Mouse (Mus musculus): ENCODE measurements around the gene Mlec.

GRCm38 (mm10) chr5:115160655-115161054, 2.7 kb upstream of the Mlec start:
- no peak for TF ChIP-seq CTCF (IDR thresholded peaks at IDR 0.05; ENCODE audit: extremely low read depth, insufficient read depth, insufficient read length, insufficient replicate concordance)
- TF ChIP-seq POLR2A (IDR thresholded peaks at IDR 0.05; ENCODE audit: low read depth, low read length): no peak
